Mouse (Mus musculus) spleen, adult 10 weeks (tissue): ENCODE measurements around the gene Gm10324. TPM values are rescaled to one million over a fixed set of nuclear protein-coding genes. Genes with fewer than 3 reads are reported as not detected.

Experiments used
- polyA plus RNA-seq: library from polyadenylated mRNA; stranded (reverse); fragments of 350-450 nt; fragmentation: Illumina TruSeq; extraction: RNeasy Lipid Tissue Mini Kit (QIAGEN cat#74804); gene quantifications from one replicate; pipeline ENCODE4 v1.2.3, GENCODE M21; 2015; ENCODE audit warnings: low replicate concordance; ENCODE audit not compliant: insufficient read depth

Gm10324 gene
- not detected for polyA plus RNA-seq

DNA sequence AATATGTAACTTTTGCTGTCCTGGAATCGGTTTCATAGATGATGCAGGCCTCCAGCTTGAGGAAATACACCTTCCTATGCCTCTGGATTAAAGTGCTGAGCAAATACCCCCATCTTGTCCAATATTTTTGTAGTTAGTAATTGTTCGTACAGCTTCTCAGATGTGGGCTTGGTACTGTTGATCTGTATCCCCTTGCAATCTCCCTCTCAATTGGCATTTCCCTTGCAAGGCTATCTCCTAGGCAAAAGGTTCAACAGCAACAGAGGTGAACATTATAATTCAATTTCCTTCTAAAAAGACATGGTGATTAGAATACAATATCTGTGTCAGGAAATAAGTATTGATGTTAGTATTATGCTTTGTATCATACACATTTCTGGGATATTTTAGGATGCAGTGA, at the start of gene Gm10324:
Gene Gm10324 (plus strand): TSS at position 301 of the 400 bp plus-strand sequence.

Other genes with a start within 250 kb of the Gm10324 start
- gene Gm10772, start 108.0 kb downstream of the Gm10324 start, polyA plus RNA-seq = not detected